13 mouse cellular contexts compared by ENCODE assay signal in genomic region chr8:26907347-26908170, GRCm38 (mm10).
DNase-seq lines count a peak whose midpoint lies in the region; ATAC-seq and TF ChIP-seq lines count a peak whose summit lies in the region.
"Had no signal": no experiment of that assay in that cellular context is flagged by ENCODE, and none has a peak within 500 bp of the region (broad histone marks: within the 10 kb centered on the region; RNA-seq: fewer than 3 reads in every experiment).

No protein-coding gene starts in this region.

- intact Hi-C loops in heart, postnatal 36 days (cut with DNase I): no loop called here

- DNase-seq in heart, postnatal 36 days: no peak
- DNase-seq in layer of hippocampus, adult 11-12 months (ENCODE audit: low spot score): peak; percentile 29
- no peak for DNase-seq in layer of hippocampus, adult 9-10 months (ENCODE audit: low spot score)
- DNase-seq in lung, adult 2 months: peak; percentile 27
- DNase-seq in adrenal gland, postnatal 36 days: no peak
- DNase-seq: cerebellum, adult 9-11 months had no signal

- no peak overlapping the region for H3K4me2 ChIP-seq in heart, embryonic 11.5 days
- H3K4me2 ChIP-seq: liver, embryonic 12.5 days; midbrain, embryonic 13.5 days; neural tube, embryonic 13.5 days had no signal

- no peaks in the 10 kb centered on the region for H3K4me1 ChIP-seq in heart, embryonic 11.5 days (ENCODE audit: control insufficient read depth, insufficient read depth, low read length)
- no peaks in the 10 kb centered on the region; the same call in 1 of the 2 replicates for H3K4me1 ChIP-seq in lung, adult 2 months (ENCODE audit: control insufficient read depth, insufficient read depth, low read length)
- H3K4me1 ChIP-seq: midbrain, embryonic 13.5 days; neural tube, embryonic 13.5 days had no signal

- ATAC-seq in heart, embryonic 11.5 days (replicated peaks; ENCODE audit: insufficient number of reproducible peaks, low FRiP score, low TSS enrichment): no peak
- ATAC-seq in megakaryocyte progenitor cell, adult 5-6 weeks (replicated peaks; ENCODE audit: poor library complexity): peak; percentile 39; the same call in 1 of the 2 replicates
- no peak for ATAC-seq in CD4-positive, CD25-positive, alpha-beta regulatory T cell, adult 4 months
- ATAC-seq: liver, embryonic 12.5 days; midbrain, embryonic 13.5 days had no signal

- peak overlapping the region; percentile 12; the same call in 1 of the 2 replicates for H3K27ac ChIP-seq in heart, embryonic 11.5 days (ENCODE audit: low read depth, low read length)
- H3K27ac ChIP-seq: liver, embryonic 12.5 days; midbrain, embryonic 13.5 days; neural tube, embryonic 13.5 days had no signal

- no peaks in the 10 kb centered on the region for H3K36me3 ChIP-seq in heart, embryonic 11.5 days (ENCODE audit: control insufficient read depth, insufficient read depth, low read length)
- H3K36me3 ChIP-seq: G1E; liver, embryonic 12.5 days; midbrain, embryonic 13.5 days; neural tube, embryonic 13.5 days had no signal

- no peaks in the 10 kb centered on the region for H3K27me3 ChIP-seq in heart, embryonic 11.5 days (ENCODE audit: control insufficient read depth, insufficient read depth, low read length)
- H3K27me3 ChIP-seq: liver, embryonic 12.5 days; midbrain, embryonic 13.5 days; neural tube, embryonic 13.5 days had no signal

- no peak for TF ChIP-seq CTCF in lung, adult 2 months (IDR thresholded peaks at IDR 0.05; ENCODE audit: insufficient read depth, low read length)

- no peak overlapping the region for H3K4me3 ChIP-seq in heart, embryonic 11.5 days (ENCODE audit: low read depth, low read length)
- H3K4me3 ChIP-seq in lung, adult 2 months (replicated peaks; ENCODE audit: extremely low read depth, low read depth, low read length): no peak overlapping the region
- H3K4me3 ChIP-seq: liver, embryonic 12.5 days; midbrain, embryonic 13.5 days; neural tube, embryonic 13.5 days had no signal

- TF ChIP-seq POLR2A in lung, adult 2 months (IDR thresholded peaks at IDR 0.05; ENCODE audit: borderline replicate concordance, extremely low read depth, low read depth, low read length): no peak

- H3K9ac ChIP-seq in heart, embryonic 11.5 days (ENCODE audit: low read depth, low read length): no peak overlapping the region
- H3K9ac ChIP-seq: liver, embryonic 12.5 days; midbrain, embryonic 13.5 days; neural tube, embryonic 13.5 days had no signal

- H3K9me3 ChIP-seq in heart, embryonic 11.5 days (replicated peaks; ENCODE audit: control insufficient read depth, low read length): no peaks in the 10 kb centered on the region
- H3K9me3 ChIP-seq: G1E; liver, embryonic 12.5 days; midbrain, embryonic 13.5 days; neural tube, embryonic 13.5 days had no signal

- WGBS in heart, embryonic 11.5 days (ENCODE audit: insufficient replicate concordance): 69% methylated on average over 8 of the region's 8 CpGs
- 38% methylated on average over 8 of the region's 8 CpGs for WGBS in lung, adult 2 months

Comparison
In these comparisons a context has a peak if more than half of its experiments do, and no peak if none do; other contexts are left out.
1. DNase-seq: peak in layer of hippocampus, adult 11-12 months (single experiment) and lung, adult 2 months (single experiment); none in heart, postnatal 36 days (0 of 2), layer of hippocampus, adult 9-10 months (single experiment) and adrenal gland, postnatal 36 days (0 of 2).